Mouse (Mus musculus) heart, postnatal 14 days (tissue): ENCODE data around the gene Zkscan8. TPM values are rescaled to one million over a fixed set of nuclear protein-coding genes. Genes with fewer than 3 reads are reported as not detected.
"Not testable (repeated sequence)": the region's sequence is repeated elsewhere in the genome, so short reads cannot be mapped to it uniquely, and the experiment has no call there.

Source experiments
- DNase-seq, 2 experiments: peaks; one replicate each; pipeline ENCODE4 v3.0.0; 2021 to 2022
- intact Hi-C: fragments of 180-260 bp; cut with DNase I; formaldehyde crosslinking; loops from one replicate; pipeline ENCODE4 v1.15.1; 2025
- long read RNA-seq, 2 experiments: library from polyadenylated mRNA; stranded (forward); transcript quantifications; one replicate each; pipeline ENCODE4 v2.0.0; 2021
- total RNA-seq, 2 experiments: library from RNA; stranded (reverse); gene quantifications; 2 replicates each; pipeline ENCODE4 v1.2.3; 2021

Zkscan8 gene
- 10 to 100 TPM; 11.7 to 12.3 TPM for total RNA-seq
- long read RNA-seq, experiment 1, partial matches to known transcripts = 0 of 2 reads
- long read RNA-seq, experiment 1, other reads (novel, unspliced or antisense) = 2 of 2 reads
- long read RNA-seq, experiment 2 = 0 reads

- intact Hi-C loops = loop anchor here (2.0 to 5.0 kb wide), 3 partner anchors 78 to 168 kb away; partner anchors contain the start of genes Zkscan3, Zscan12 and Zscan26
- DNase-seq = peak; percentile 89 to 91
These were observed at the start of gene Zkscan8 for GRCm38 (mm10) chr13:21530781-21531201. Zkscan8 (minus strand) TSS chr13:21531120.

GRCm38 (mm10) chr13:21559793-21560192 is 28.9 kb upstream of the Zkscan8 start, which contains the start of gene Olfr1535:
Olfr1535 (minus strand) TSS chr13:21559893.
- DNase-seq = no peak
- intact Hi-C loops = no loop called here

GRCm38 (mm10) chr13:21550416-21551110 is 19.6 kb upstream of the Zkscan8 start:
- intact Hi-C loops = no loop called here
- no peak for DNase-seq

- no peak for DNase-seq
- intact Hi-C loops = no loop called here
These were observed 18.6 kb upstream of the Zkscan8 start for GRCm38 (mm10) chr13:21549487-21549886.

GRCm38 (mm10) chr13:21542708-21543107 is 11.8 kb upstream of the Zkscan8 start, which contains the start of gene Olfr1366:
Olfr1366 (minus strand) TSS chr13:21542808.
- intact Hi-C loops = no loop called here

GRCm38 (mm10) chr13:21530136-21530535 is 784 bp downstream of the Zkscan8 start:
- no peak for DNase-seq
- intact Hi-C loops = loop anchor here (2.0 to 5.0 kb wide), 3 partner anchors 78 to 168 kb away; partner anchors contain the start of genes Zkscan3, Zscan12 and Zscan26

More at GRCm38 (mm10) chr13:21542708-21543107, 11.8 kb upstream of the Zkscan8 start, which contains the start of gene Olfr1366:
- no peak for DNase-seq

- intact Hi-C loops = loop anchor here (2.0 to 5.0 kb wide), 2 partner anchors 54 to 103 kb away; partner anchors contain the start of genes Zkscan3 and Zscan26
- peak; percentile 79 to 82 for DNase-seq
These were observed 24.7 kb downstream of the Zkscan8 start for GRCm38 (mm10) chr13:21506221-21506649.

- DNase-seq = no peak
- intact Hi-C loops = no loop called here
These were observed 28.6 kb downstream of the Zkscan8 start for GRCm38 (mm10) chr13:21502296-21502695.

GRCm38 (mm10) chr13:21501182-21501581 is 29.7 kb downstream of the Zkscan8 start, which contains the start of gene Gm11273:
Gm11273 (minus strand) TSS chr13:21501418.
- intact Hi-C loops, DNase-seq: not testable (repeated sequence)

- intact Hi-C loops = no loop called here
- DNase-seq = peak in 1 of 2 experiments; percentile 22
These were observed 35.8 kb downstream of the Zkscan8 start, which contains the start of gene AK157302 for GRCm38 (mm10) chr13:21495080-21495479. AK157302 (plus strand) TSS chr13:21495223.

- no peak for DNase-seq
- intact Hi-C loops = no loop called here
These were observed 38.1 kb downstream of the Zkscan8 start for GRCm38 (mm10) chr13:21492847-21493246.

GRCm38 (mm10) chr13:21486881-21487280 is 44.0 kb downstream of the Zkscan8 start:
- no peak for DNase-seq

GRCm38 (mm10) chr13:21478759-21479670 is 51.9 kb downstream of the Zkscan8 start, which contains the start of the genes Zkscan4 and Gm10065:
Zkscan4 (plus strand) TSS chr13:21478907.
Gm10065 (minus strand) TSS chr13:21479441.
- intact Hi-C loops = not testable (repeated sequence)
- DNase-seq = peak; percentile 49 to 75

More at GRCm38 (mm10) chr13:21486881-21487280, 44.0 kb downstream of the Zkscan8 start:
- intact Hi-C loops = no loop called here

- intact Hi-C loops = no loop called here
- DNase-seq = no peak
These were observed 58.5 kb downstream of the Zkscan8 start for GRCm38 (mm10) chr13:21472427-21472826.

- intact Hi-C loops = no loop called here
- no peak for DNase-seq
These were observed 61.8 kb downstream of the Zkscan8 start for GRCm38 (mm10) chr13:21469097-21469496.

- DNase-seq = peak; percentile 86 to 87
- intact Hi-C loops = no loop called here
These were observed 62.6 kb downstream of the Zkscan8 start, which contains the start of gene Nkapl for GRCm38 (mm10) chr13:21468061-21469019. Nkapl (minus strand) TSS chr13:21468509.

- intact Hi-C loops = no loop called here
- no peak for DNase-seq
These were observed 63.6 kb downstream of the Zkscan8 start for GRCm38 (mm10) chr13:21467336-21467735.
